Mouse (Mus musculus) olfactory bulb, adult 2 months (tissue): ENCODE measurements around the gene Cdc25b.

Experiments used
- CTCF ChIP-seq: fragments of 200-500 bp; IDR thresholded peaks from 2 replicates; pipeline ENCODE4 v1.5.1; 2012; ENCODE audit warnings: low read depth, mild to moderate bottlenecking, low read length, moderate library complexity; ENCODE audit not compliant: insufficient read depth
- POLR2A ChIP-seq: fragments of 200-500 bp; IDR thresholded peaks from 2 replicates; pipeline ENCODE4 v1.6.1; 2012; ENCODE audit warnings: mild to moderate bottlenecking, low read depth, low read length, moderate library complexity; ENCODE audit not compliant: insufficient read depth

GRCm38 (mm10) chr2:131149254-131149578, 37.5 kb upstream of the Cdc25b start:
- TF ChIP-seq CTCF (no peak), POLR2A (no peak)
